Mouse (Mus musculus) thymus, adult 2 months (tissue): ENCODE data around the gene Ift81. TPM values are rescaled to one million over a fixed set of nuclear protein-coding genes. Genes with fewer than 3 reads are reported as not detected.

Experiments
- DNase-seq: peaks from one replicate; pipeline ENCODE4 v3.0.0; 2021
- H3K27ac ChIP-seq: fragments of 200-500 bp; 2 replicates; pipeline ENCODE4 v1.5.1; 2012; ENCODE audit warnings: low read length, control low read depth; ENCODE audit not compliant: control insufficient read depth, insufficient read depth
- H3K27me3 ChIP-seq: fragments of 200-500 bp; 2 replicates; pipeline ENCODE4 v1.6.1; 2012; ENCODE audit warnings: mild to moderate bottlenecking, low read length, moderate library complexity, mixed read lengths; ENCODE audit not compliant: control insufficient read depth, insufficient read depth
- H3K36me3 ChIP-seq: fragments of 200-500 bp; 2 replicates; pipeline ENCODE4 v1.6.1; 2012; ENCODE audit warnings: mild to moderate bottlenecking, low read length, moderate library complexity; ENCODE audit not compliant: control insufficient read depth, insufficient read depth
- H3K4me1 ChIP-seq: fragments of 200-500 bp; replicated peaks from 2 replicates; pipeline ENCODE4 v1.6.1; 2012; ENCODE audit warnings: low read length; ENCODE audit not compliant: control insufficient read depth, insufficient read depth
- H3K4me3 ChIP-seq: fragments of 200-500 bp; 2 replicates; pipeline ENCODE4 v1.5.1; 2012; ENCODE audit warnings: mild to moderate bottlenecking, low read length, control low read depth, moderate library complexity; ENCODE audit not compliant: control insufficient read depth, insufficient read depth
- CTCF ChIP-seq: fragments of 200-500 bp; IDR thresholded peaks from 2 replicates; pipeline ENCODE4 v1.5.1; 2012; ENCODE audit warnings: mild to moderate bottlenecking, control low read depth, low read length, moderate library complexity, borderline replicate concordance; ENCODE audit not compliant: control insufficient read depth, poor library complexity, insufficient read depth; ENCODE audit errors: extremely low read depth
- POLR2A ChIP-seq: fragments of 200-500 bp; IDR thresholded peaks from 2 replicates; pipeline ENCODE4 v1.6.1; 2012; ENCODE audit warnings: mild to moderate bottlenecking, low read length, control low read depth, moderate library complexity; ENCODE audit not compliant: control insufficient read depth, poor library complexity, insufficient read depth; ENCODE audit errors: extremely low read depth
- WGBS: fragments of 180-500 bp; shearing (Covaris S2); methylation state at CpG from one replicate; pipeline ENCODE4 v1.1.7; 2018; 5-methylcytosine and 5-hydroxymethylcytosine counted together
- polyA plus RNA-seq: library from polyadenylated mRNA; depleted of rRNA; stranded (reverse); fragments of >200 nt; gene quantifications from 2 replicates; pipeline ENCODE4 v1.2.3, GENCODE M21; 2012

Gene Ift81
- polyA plus RNA-seq, 1 experiment, result 1.6 TPM

DNA sequence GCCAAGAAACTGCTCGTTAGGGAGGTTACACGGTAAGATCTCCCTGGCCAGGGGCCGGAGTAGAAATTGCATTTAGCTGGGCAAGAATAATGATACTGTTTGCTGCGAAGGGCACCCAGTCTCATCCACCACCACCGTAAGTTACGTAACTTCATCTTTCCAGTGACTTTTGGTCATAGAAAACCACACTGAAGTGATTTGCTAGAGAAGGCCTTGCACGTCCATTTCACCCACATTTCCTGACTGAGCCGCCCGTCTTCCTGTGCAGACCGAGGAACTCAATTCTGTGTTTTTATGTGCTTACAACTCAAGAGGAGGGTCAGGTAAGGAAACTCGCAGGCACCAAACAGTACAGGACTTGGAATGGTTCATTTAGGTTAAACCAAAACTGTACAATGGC, 76.2 kb downstream of the Ift81 start:
- H3K27ac ChIP-seq, result no peak overlapping the region
- WGBS, result 50% methylated on average over 11 of the region's 11 CpGs

DNA sequence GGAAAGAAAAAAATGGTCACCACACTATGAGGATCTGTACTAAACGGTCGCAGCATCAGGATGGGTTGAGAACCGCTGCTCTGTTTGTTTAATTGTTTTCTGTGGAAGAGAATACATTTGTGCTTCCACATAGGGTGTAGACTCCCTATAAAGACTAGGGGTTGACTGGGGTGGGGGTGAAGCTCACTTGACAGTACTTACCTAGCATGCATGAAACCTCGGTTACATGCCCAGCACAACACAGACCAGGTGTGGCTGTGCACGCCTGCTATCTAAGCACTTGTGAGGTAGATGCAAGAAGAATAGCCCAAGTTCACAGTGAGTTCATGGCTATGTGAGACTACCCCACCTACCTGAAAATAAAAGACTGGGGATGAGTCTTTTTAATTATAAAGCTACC, 76.7 kb downstream of the Ift81 start:
- Histone ChIP-seq H3K4me3 (no peak overlapping the region), H3K27ac (no peak overlapping the region), H3K36me3 (no peaks in the 10 kb centered on the region), H3K27me3 (no peaks in the 10 kb centered on the region), H3K4me1 (no peaks in the 10 kb centered on the region)
- no peak for TF ChIP-seq POLR2A
- TF ChIP-seq CTCF, result no peak
- 98% methylated on average over 5 of the region's 5 CpGs for WGBS
- no peak for DNase-seq

More for the DNA sequence above, 76.2 kb downstream of the Ift81 start:
- no peak for DNase-seq
- no peak overlapping the region for H3K4me3 ChIP-seq
- H3K36me3 ChIP-seq, result no peaks in the 10 kb centered on the region
- H3K4me1 ChIP-seq, result no peaks in the 10 kb centered on the region
- TF ChIP-seq CTCF (no peak), POLR2A (no peak)
- no peaks in the 10 kb centered on the region for H3K27me3 ChIP-seq

GRCm38 (mm10) chr5:122533884-122534283, 80.4 kb downstream of the Ift81 start:
- H3K27ac ChIP-seq, result no peak overlapping the region
- DNase-seq, result no peak
- no peaks in the 10 kb centered on the region for H3K4me1 ChIP-seq
- 90% methylated on average over 8 of the region's 8 CpGs for WGBS
- no peak for TF ChIP-seq POLR2A
- no peak for TF ChIP-seq CTCF
- H3K27me3 ChIP-seq, result no peaks in the 10 kb centered on the region
- H3K36me3 ChIP-seq, result no peaks in the 10 kb centered on the region
- H3K4me3 ChIP-seq, result no peak overlapping the region

DNA sequence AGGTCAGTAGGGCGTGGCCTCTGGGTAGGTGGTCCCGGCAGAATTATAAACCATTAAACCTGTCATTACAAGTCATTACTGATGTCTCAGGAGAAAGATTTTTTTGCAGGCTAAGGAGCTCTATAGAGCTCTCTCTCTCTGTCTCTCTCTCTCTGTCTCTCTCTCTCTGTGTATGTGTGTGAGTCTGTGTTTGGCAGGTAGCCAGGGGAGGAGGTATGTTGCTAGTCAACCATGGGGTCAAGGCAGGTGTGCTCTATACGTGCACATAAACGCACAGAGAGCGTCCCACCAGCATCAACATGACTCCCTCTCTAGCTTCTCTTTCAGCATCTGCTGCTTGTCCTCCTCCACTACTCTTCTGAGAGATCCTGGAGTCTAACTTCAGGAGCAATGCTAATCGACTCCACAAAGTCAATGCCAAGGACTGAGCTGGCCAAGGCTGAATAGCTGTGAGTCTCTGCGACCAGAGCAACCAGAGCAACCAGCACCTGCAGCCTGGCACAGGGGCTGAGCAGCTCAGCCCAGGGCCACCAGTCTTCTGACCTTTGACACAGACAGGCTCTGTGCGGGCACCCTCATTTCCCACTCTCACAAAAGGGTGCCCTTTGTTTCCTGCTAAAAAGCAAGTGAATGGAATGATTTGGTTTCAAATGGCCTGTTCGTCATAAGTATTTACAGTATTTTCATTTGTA, 84.3 kb downstream of the Ift81 start:
- H3K4me3 ChIP-seq, result no peak overlapping the region
- H3K36me3 ChIP-seq, result no peaks in the 10 kb centered on the region
- H3K27ac ChIP-seq, result no peak overlapping the region
- 87% methylated on average over 9 of the region's 9 CpGs for WGBS
- no peaks in the 10 kb centered on the region for H3K4me1 ChIP-seq
- DNase-seq, result no peak
- H3K27me3 ChIP-seq, result no peaks in the 10 kb centered on the region
- TF ChIP-seq CTCF (no peak), POLR2A (no peak)

GRCm38 (mm10) chr5:122529316-122529715, 85.0 kb downstream of the Ift81 start:
- Histone ChIP-seq H3K27me3 (no peaks in the 10 kb centered on the region), H3K4me1 (no peaks in the 10 kb centered on the region), H3K4me3 (no peak overlapping the region), H3K36me3 (no peaks in the 10 kb centered on the region), H3K27ac (no peak overlapping the region)
- no peak for TF ChIP-seq CTCF
- no peak for TF ChIP-seq POLR2A
- DNase-seq, result no peak
- 90% methylated on average over 3 of the region's 3 CpGs for WGBS

DNA sequence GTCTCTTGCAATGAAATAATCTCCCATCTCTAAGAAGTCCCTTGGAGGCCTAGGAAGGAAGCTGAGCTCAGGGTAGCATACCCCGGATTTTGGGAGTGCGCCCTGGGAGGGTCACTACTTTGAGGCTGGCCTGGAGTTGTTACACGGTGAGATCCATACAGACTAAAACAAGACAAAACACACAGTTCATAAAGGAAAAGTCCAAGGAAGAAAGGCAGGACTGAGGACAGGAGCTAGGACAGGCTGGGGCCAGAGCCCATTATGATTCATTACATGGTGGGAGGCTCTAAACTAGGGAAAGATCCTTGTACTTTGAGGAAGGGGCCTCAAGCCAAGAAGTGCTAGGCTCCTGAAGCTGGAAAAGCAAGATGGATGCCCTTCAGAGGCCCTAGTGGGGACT, 85.7 kb downstream of the Ift81 start:
- WGBS, result over 99% methylated on average over 3 of the region's 3 CpGs
- no peaks in the 10 kb centered on the region for H3K27me3 ChIP-seq
- TF ChIP-seq CTCF (no peak), POLR2A (no peak)
- H3K4me3 ChIP-seq, result no peak overlapping the region
- no peak for DNase-seq
- no peaks in the 10 kb centered on the region for H3K36me3 ChIP-seq
- no peak overlapping the region for H3K27ac ChIP-seq
- H3K4me1 ChIP-seq, result no peaks in the 10 kb centered on the region

DNA sequence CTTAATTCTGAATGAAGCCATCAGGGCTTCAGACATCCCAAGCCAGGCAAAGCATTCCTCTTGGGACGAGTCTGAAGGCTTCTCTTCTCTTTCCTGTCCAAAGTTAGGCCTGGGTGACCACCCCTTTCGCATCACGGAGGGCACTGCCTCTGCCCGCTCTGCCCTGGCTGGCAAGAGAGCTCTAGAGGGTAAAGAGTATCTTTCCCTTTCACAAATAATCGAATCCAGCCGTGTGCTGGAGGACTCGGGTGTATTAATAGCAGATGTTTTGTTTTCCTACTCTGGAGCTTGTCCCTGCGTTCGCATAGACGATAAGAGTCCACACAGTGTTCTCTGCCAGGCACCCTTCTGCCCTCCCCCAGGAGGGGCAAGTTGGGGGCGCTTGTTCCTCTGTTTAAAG, 86.6 kb downstream of the Ift81 start:
- H3K27me3 ChIP-seq, result no peaks in the 10 kb centered on the region
- TF ChIP-seq CTCF (no peak), POLR2A (no peak)

More for the DNA sequence above, 86.6 kb downstream of the Ift81 start:
- no peaks in the 10 kb centered on the region for H3K4me1 ChIP-seq
- no peak overlapping the region for H3K4me3 ChIP-seq
- no peak overlapping the region for H3K27ac ChIP-seq
- DNase-seq, result no peak
- whole genome bisulfite sequencing, result 93% methylated on average over 11 of the region's 11 CpGs
- no peaks in the 10 kb centered on the region for H3K36me3 ChIP-seq
